Mouse (Mus musculus) erythroblast, adult 5-6 weeks (primary cell): Measurements from ENCODE around the gene Gamt. TPM values are rescaled to one million over a fixed set of nuclear protein-coding genes. Genes with fewer than 3 reads are reported as not detected.

Experiments
- ATAC-seq: replicated peaks from 2 replicates; pipeline ENCODE4 v1.8.0; 2016; ENCODE audit warnings: moderate number of reproducible peaks, mild to moderate bottlenecking, moderate TSS enrichment, inconsistent platforms; ENCODE audit not compliant: poor library complexity, low FRiP score, severe bottlenecking
- total RNA-seq, 2 experiments: library from RNA; stranded (forward) in 1 of 2; stranded (reverse) in 1 of 2; fragments of 150-400 nt in 1 of 2; fragments of 200-764, 138-1000 nt in 1 of 2; gene quantifications; 2 replicates each; pipeline versions ENCODE4 v1.2.3 to v1.2.4; 2015 to 2017; ENCODE audit warnings: low replicate concordance in 2 of 2

The Gamt gene
- total RNA-seq, 2 experiments from 2014 or later: 0.77 TPM; not detected in 1

DNA sequence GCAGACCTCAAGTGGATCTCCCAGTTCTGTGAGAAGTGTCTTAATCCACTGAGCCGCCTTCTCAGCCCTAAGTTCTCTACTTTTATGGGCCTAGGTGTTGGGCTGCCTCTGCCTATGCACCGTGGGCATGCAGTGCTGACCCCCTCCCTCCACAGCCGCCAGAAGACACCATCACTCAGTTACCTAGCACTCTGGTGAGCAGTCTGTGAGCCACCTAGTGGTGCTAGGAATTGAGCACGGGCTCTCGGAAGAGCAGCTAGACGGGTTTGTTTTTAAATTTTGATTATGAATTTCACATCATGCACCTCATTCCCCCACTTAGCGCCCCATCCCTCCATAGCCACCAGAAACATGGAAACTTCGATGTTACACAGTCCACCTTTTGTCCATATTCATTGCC is 27.8 kb upstream of the Gamt start:
- ATAC-seq: no peak

DNA sequence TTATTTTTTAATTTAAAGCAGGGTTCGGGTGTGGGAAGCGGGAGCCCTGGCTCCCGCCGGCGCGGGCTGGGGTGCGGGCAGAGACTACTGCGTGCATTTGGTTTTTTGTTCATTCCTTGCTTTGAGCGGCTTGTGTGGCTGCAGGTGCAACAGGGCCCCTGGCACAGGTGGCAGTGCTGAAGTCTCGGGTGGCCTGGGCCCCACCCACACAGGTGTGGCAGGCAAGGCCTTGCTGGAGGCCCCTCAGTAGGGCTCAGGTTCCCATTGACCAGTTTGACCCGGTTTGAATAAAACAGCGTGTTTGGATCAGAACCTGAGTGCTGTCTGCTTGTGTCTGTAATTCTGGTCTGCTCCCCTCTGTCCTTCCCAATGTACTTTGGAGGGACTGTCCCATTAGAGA is 27.3 kb upstream of the Gamt start:
- ATAC-seq: no peak

DNA sequence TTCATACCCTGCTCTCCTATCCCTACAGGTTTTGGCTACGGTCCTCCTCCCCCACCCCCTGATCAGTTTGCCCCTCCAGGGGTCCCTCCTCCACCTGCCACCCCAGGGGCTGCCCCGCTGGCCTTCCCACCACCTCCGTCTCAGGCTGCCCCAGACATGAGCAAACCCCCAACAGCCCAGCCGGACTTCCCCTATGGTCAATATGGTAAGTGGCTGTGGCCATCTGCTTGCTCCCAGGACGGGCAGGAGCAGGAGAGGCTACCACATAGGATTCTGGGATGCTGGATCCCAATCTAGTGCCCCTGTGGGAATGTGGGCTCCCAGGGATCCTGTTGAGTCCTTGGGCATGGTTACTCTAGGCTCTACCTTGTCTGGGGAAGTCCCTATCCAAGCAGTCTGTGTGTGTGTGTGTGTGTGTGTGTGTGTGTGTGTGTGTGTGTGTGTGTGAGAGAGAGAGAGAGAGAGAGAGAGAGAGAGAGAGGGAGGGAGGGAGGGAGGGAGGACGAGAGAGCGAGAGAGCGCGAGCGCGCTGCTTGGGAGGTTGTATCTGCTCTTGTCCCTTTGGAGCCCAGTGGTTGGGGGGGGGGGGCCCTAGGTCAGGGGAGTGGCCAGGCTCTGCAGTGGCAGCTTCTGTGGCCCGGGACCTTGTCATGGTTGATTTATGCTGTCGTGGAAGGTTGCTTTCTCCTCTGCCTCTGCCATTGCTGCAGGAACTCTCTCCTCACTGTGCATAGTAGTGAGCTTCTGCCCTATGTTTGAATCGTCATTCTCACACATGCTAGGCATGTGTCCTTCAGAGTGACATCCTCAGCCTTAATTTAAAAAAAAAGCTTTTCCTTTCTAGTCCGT is 24.6 kb upstream of the Gamt start:
- no peak for ATAC-seq

DNA sequence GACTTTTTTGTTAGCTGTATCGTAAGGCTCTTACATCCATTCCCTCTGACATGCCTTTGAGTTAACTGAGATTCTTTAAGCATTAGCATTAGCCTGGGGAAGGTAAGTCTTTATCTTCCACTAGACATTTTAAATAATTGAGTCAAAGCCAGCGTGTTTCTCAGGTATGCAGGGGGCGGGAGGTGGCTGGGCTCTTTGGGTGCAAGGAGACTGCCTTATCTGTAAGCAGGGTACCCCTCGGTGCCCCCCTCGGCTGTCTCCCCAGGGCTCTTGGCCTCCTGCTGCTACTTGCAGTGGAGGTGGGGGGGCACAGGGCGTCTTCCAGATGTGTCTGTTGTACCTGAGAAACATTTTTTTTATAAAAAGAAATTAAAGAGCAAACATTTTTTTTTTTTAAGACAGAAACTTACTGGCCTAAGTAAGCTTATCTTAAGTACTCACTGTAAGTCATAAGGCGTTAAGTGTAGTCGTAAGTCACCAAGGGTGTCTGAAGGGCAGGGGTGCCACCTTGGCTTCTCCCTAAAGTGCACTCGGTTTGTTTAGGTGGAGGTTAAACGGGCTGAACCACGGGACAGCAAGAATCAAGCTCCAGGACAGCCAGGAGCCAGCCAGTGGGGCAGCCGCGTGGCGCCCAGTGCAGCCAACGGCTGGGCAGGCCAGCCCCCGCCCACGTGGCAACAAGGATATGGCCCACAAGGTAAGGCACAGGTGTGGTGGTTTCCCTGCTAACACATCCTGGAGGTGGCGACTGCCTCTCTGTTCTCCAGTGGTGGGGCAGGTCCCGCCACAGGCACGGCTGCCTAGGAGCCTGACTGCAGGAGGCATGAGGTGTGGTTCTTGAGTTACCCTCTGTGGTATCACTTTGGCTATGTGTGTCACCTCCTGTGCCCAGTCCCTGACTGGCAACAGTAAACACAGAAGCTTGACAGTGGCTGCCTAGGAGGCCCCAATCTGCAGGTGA is 21.9 kb upstream of the Gamt start:
- ATAC-seq: no peak

DNA sequence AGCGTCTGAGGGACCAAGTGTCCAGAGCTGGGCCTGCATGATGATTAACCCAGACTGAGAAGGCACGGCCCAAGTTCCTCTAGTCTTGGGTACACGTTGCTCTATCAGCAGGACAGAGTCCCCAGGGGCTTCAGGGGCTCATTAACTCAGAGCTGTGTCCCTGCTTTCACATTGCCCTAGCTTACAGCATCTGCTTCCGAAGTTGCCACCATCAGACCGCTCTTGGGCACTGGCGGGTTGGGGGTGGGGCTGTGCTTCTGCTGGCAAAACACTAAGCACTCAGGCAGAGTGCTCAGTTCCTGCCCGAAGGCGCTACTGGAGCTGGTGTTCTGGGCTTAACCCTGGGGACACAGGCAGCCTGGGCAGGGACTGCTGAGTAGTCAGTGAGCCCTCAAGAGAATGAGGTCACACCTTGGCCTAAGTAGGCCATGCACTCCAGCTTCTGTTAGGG is 21.1 kb upstream of the Gamt start:
- no peak for ATAC-seq

DNA sequence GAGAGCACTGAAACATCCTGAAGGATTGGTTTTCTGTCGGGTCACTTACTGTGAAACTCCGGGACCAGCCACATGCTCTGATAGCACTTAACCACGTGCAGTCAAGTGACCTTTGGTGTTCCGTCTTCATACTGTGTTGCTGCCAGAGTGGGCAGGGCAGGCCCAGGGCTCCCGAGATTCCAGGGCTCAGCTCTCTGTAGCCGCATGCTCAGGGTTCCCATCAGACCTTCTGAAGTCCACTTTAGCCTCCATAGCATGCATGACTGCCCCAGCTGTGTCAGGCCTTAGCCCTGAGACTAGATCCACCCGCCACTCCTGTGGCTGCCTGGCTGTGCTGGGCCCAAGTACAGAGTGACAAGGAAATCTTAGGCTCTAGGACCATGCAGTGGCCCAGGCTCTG is 20.5 kb upstream of the Gamt start:
- no peak for ATAC-seq

DNA sequence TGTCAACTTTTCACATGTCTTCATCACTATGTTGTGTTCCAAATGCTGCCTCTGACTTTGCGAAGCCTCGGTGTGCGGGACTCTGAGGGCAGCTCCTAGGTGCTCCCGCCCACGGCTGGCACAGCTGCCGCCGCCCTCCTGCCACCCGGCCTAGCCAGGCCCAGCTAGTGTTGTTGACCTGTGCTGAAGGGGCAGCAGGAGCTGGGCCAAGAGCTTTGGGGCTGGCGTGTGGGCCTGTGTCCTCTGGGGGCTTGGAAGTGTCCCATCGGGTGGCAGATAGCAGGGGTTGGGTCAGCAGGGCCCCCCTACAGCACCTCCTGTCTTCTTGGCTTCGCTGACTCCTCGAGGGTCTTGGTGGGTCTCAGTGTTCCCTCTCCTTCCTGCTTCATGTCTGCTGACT is 18.5 kb upstream of the Gamt start:
- ATAC-seq: no peak

DNA sequence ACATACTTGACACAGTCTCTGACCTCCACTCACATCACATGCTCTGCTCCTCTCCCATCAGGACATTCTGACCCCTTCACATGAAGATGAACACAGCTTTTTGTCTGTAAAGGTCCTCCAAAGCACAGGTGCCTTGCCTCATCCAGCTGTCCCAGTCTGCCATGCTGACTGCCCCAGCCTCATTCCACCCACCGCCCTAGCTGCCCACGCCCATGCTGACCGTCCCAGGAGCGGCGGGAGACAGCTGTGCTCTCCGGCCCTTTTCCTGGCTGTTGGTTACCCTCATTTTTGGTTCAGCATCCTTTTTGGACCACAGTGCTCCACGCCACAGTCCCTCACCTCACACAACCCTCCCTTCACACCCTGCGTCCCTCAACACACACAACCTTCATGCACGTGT is 17.6 kb upstream of the Gamt start:
- ATAC-seq: no peak

DNA sequence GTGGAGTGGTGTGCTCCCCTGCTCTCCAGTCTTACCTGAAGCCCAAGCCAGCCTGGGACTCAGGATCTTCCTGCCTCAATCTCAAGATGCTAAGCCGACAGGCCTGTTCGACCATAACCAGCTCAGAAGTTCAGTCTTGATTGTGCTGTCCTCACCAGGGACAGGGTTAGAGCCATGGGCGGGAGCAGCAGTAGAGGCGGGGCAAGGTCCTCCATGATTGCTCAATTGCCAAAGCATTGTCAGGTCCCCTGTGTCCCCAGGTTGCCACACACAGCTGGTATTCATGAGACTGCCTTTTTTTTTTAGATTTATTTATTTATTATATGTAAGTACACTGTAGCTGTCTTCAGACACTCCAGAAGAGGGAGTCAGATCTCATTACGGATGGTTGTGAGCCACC is 15.4 kb upstream of the Gamt start:
- ATAC-seq: no peak

DNA sequence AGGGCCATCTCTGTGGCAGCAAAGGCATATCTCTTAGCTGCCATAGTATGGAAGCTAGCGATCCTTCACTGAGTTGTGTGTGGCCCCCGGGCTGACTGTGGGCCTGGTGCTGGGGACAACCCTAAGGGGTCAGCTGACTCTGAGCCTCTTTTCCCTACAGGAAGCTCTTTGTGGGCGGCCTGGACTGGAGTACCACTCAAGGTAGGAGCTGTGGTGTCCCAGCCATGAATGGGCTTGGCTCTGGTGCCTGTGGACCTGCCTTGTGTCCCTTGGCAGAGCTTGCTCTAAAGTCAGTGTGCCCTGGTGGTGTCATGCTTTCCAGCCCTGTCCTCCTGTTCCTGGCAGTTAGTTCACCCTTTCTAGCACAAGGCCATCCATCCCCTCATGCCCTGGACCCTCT is 13.0 kb upstream of the Gamt start:
- no peak for ATAC-seq

DNA sequence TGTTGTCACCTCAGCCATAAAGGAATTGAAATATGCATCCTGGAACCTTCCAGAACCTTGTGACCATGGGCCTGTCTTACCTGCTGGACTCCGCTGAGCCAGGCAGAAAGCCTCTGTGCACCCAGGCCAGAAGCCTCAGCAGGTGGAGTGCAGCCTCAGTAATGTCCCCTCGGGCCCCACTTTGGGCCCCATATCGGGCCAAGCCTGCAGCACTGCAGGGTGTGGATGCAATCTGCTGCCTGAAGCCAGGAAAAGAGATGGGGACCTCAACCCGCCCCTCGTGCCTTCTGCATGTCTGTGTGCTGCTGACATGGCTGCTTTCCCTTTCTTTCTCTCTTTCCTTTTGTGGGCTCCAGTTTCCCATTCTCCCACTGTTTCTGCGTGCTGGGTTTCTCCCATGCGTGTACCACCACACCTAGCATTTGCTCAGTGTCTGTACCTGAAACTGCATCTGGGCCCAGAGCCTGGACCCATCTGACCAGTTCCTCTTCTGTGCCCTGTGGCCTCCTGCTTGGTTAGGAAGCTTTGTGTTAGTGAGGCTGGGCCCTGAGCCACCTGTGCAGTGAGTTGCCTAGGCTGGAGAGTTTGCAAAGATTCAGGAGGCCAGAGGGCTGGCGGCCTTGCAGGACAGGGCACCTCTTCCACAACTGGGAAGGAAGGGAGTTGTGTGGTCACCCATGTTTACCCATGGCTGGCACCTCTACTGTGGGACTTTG is 11.2 kb upstream of the Gamt start:
- ATAC-seq: no peak

DNA sequence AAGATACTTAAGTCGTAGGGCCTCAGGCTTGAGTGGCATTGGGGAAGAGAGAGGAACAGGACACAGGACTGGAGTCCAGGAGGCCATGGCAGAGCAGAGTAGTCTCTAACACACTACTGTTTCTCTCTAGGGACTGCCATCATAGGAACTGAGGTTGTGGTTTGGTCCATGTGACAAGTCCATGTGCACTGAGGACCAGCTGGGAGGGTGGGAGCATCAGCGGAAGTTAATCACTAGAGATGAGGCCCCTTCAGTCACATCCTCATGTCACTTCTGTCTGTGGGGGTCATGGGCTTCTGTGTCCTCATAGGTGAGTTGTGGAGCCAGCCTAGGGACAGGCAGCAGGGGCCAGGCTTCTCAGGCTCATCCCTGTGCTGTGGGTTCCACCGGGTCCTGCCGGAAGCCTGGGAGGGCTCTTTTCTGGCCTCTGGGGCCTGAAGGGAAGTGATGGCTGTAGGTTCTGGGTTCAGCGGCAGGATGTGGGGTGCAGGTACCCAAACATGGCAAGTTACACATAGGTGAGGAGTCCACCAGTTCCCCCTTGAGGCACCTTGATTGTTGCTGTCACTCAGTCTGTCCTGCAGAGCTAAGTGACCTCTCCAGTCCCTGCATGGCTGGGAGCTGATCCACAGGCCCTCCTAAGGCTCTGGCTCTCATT is 10.5 kb upstream of the Gamt start:
- ATAC-seq: no peak

DNA sequence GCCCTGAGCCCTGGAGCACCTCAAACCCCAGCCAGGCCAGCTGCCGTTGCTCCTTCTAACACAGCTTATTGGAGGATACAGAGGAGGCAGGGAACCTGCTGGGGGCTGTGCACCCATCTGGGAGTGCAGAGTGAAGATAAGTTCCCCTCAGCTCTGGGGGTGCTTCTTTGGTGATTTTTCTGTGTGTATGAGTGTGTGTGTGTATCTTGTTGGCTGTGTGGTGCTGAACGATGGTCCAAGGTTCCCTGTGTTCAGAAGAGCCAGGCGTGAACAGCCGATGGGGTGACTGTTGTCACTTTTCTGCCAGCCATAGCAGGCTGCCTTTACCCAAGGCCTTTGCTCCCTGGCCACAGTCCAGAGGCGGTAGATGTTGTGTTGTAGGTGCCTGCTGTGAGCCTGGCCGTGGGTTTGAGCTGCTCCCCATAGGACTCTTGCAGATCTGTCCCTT is 9.9 kb upstream of the Gamt start:
- peak; percentile 36 for ATAC-seq

DNA sequence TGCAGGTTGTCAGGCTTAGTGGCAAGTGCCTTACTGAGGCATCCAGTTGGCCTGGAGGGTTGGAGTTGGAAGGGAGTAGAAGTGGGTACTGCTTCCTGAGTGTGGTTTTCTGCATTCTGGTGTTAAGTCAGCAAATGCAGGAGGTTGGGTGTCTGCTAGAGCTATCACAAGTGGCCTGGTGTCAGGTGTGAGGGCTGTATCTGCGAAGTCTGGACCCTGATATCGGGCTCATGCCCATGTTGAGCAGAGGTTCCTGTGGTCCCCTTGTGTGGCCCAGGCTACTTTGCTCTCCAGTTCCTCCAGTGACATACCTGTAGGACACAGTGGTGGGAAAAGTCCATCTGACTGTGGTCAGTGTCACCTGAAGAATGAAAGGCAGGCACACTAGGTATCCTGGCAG is 9.3 kb upstream of the Gamt start:
- ATAC-seq: no peak

DNA sequence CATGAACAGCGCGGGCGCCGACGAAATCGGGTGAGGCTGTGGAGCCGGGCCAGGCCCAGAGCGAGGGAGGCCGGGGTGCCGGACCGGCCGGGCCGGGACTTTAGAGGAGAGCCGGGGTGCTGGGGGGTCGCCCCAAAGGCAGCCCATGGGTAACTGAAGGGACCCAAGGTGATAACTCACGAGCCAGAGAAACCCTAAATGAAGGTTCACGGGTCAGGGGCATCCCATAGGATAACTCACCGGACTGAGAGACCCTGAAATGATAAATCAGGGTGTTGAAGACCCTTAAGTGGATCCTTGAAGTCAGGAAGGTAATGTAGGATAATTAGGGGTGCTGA is 4.3 kb upstream of the Gamt start:
- no peak for ATAC-seq

DNA sequence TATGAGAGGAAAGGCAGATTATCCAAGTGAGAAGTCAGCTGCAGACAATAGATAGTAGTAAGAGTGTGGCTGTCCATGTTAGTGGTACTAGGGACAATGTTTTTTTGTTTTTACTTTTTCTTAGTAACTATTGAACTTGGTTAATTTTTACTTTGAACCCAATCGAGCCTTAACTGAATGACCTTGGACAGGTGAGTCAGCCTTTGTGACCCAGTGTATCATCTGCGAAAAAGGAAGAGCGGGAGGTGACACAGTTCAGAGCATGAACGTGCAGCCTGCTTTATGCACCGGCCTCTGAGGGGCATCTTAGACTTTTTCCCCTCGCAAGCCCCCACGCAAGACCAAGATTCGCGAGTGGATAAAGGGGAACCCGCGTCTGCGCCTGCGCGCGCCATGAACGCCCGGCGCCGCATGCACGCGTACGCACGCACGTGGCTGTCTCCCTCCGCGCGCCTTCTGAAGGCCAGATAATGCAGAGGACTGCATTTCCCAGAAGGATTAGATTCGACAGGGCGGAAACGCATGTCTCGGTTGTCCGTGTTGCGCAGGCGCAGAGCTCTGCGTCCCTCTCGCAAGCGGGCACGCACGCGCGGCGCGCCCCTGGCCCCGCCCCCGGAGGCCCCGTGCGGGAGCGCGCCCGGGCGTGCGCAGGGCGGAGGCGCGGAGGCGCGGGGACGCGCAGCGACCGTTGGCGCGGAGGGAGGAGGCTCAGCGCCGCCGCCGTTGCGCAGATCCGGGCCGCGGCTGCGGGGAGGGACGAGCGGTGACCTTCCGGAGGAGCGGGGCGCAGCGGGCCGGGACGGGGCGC is 3.7 kb upstream of the Gamt start:
- peak; percentile 74 for ATAC-seq

DNA sequence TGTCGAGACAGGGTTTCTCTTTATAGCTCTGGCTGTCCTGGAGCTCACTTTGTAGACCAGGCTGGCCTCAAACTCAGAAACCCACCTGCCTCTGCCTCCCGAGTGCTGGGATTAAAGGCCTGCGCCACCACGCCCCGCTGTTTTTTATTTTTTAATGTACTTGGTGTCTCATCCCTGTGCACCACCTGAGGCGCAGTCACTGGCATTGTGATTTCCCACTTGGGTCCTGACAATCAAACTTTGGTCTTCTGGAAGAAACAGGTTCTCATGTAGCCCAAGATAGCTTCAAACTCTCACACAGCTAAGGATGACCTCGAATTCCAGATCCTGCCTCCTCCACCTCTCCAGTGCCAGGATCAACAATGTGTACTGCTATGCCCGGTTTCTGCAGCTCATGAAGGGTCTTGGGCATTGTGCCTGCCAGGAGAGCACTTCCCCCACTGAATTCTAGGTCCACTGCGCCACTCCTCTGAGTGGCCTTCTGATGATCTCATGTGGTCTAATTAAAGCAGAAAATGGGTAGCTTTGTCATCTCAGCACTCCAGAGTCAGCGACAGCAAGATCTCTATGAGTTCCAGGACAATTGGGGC is 2.1 kb upstream of the Gamt start:
- no peak for ATAC-seq

DNA sequence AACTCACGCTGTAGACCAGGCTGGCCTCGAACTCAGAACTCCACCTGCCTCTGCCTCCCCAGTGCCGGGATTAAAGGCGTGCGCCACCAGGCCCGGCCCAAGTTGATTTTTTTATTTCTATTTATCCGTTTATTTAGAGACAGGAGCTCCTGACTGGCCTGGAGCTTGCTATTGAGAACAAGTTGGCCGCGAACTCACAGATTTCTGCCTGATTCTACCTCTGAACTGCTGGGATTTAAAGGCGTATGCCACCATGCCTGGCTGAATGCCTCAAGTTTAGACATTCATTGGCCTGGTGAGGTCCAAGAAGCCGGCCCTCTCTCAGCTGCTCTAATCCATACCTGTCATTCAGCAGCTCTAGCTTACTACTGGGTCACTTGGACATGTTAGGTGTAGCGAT is 1.4 kb upstream of the Gamt start:
- no peak for ATAC-seq

DNA sequence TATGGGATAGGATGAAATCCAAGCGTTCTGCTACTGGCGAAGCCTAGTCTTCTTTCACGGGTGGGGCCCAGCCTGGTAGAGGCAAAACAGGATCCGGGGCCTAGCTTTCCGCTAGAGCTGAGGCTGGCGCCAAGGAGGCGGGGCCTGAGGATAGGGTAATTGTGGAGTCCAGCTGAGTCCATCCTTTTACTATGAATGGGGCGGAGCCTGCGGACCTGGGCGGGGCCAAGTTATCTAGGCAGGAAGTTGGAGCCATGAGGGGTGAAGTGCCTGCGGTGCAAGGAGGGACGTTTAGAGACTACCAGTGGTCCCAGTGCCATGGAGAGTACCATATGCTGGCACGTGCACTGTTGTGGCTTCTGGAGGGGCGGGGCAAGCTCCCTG is 765 bp upstream of the Gamt start:
- ATAC-seq: peak; percentile 53
